Mouse (Mus musculus): Measurements from ENCODE around the gene Slc26a11. TPM values are rescaled to one million over a fixed set of nuclear protein-coding genes. Genes with fewer than 3 reads are reported as not detected.
A peak's percentile ranks its signal among the peaks of the same experiment; 100 is the strongest.

The Slc26a11 gene
- polyA plus RNA-seq, 1 experiment from 2014 or later, result 3.6 TPM

GRCm38 (mm10) chr11:119363534-119364145 is 8.3 kb downstream of the Slc26a11 start:
- Histone ChIP-seq H3K4me2 (replicated peaks; ENCODE audit: low read depth) (no peak overlapping the region), H3K27ac (replicated peaks) (no peak overlapping the region)

GRCm38 (mm10) chr11:119375425-119375824 is 20.1 kb downstream of the Slc26a11 start:
- Histone ChIP-seq H3K9ac (ENCODE audit: low read length) (no peak overlapping the region), H3K4me2 (replicated peaks; ENCODE audit: low read depth) (no peak overlapping the region), H3K36me3 (ENCODE audit: control insufficient read depth, insufficient read depth, low read length) (0 out of 2 replicates have a peak, but pooled peaks cover 2% of the 10 kb centered on the region), H3K4me1 (replicated peaks; ENCODE audit: control insufficient read depth, insufficient read depth) (no peaks in the 10 kb centered on the region), H3K4me3 (ENCODE audit: low read depth, low read length) (no peak overlapping the region), H3K9me3 (ENCODE audit: control insufficient read depth, low read length) (no peaks in the 10 kb centered on the region), H3K27ac (replicated peaks) (no peak overlapping the region), H3K27me3 (ENCODE audit: control insufficient read depth, insufficient read depth, low read length) (no peaks in the 10 kb centered on the region)
- DNase-seq (ENCODE audit: low spot score) (no peak), ATAC-seq (ENCODE audit: low FRiP score, low TSS enrichment) (peak; percentile 50)
- TF ChIP-seq CTCF (IDR thresholded peaks at IDR 0.05; ENCODE audit: low read depth) (no peak), EP300 (optimal IDR thresholded peaks at IDR 0.05) (no peak)
- 63% methylated on average over 6 of the region's 6 CpGs for WGBS

More at GRCm38 (mm10) chr11:119363534-119364145, 8.3 kb downstream of the Slc26a11 start:
- DNase-seq (ENCODE audit: low spot score), result peak; percentile 79
- no peak overlapping the region for H3K9ac ChIP-seq (ENCODE audit: low read length)
- H3K4me3 ChIP-seq (ENCODE audit: low read depth, low read length), result no peak overlapping the region
- H3K9me3 ChIP-seq (ENCODE audit: control insufficient read depth, low read length), result no peaks in the 10 kb centered on the region
- no peaks in the 10 kb centered on the region for H3K27me3 ChIP-seq (ENCODE audit: control insufficient read depth, insufficient read depth, low read length)
- H3K36me3 ChIP-seq (ENCODE audit: control insufficient read depth, insufficient read depth, low read length), result no peaks in the 10 kb centered on the region; the same call in 1 of the 2 replicates
- peak; percentile 86 for TF ChIP-seq CTCF (IDR thresholded peaks at IDR 0.05; ENCODE audit: low read depth)
- no peak for TF ChIP-seq EP300 (optimal IDR thresholded peaks at IDR 0.05)
- H3K4me1 ChIP-seq (replicated peaks; ENCODE audit: control insufficient read depth, insufficient read depth), result no peaks in the 10 kb centered on the region
- peak; percentile 83; the same call in 1 of the 2 replicates for ATAC-seq (ENCODE audit: low FRiP score, low TSS enrichment)
- WGBS, result 32% methylated on average over 11 of the region's 11 CpGs

GRCm38 (mm10) chr11:119377326-119377725 is 22.0 kb downstream of the Slc26a11 start:
- no peak overlapping the region for H3K4me3 ChIP-seq (ENCODE audit: low read depth, low read length)

GRCm38 (mm10) chr11:119378551-119378950 is 23.2 kb downstream of the Slc26a11 start:
- WGBS, result 91% methylated on average over 1 of the region's 1 CpGs
- no peak for DNase-seq (ENCODE audit: low spot score)
- H3K4me1 ChIP-seq (replicated peaks; ENCODE audit: control insufficient read depth, insufficient read depth), result no peaks in the 10 kb centered on the region
- TF ChIP-seq EP300 (optimal IDR thresholded peaks at IDR 0.05) (no peak), CTCF (IDR thresholded peaks at IDR 0.05; ENCODE audit: low read depth) (no peak)
- no peaks in the 10 kb centered on the region for H3K9me3 ChIP-seq (ENCODE audit: control insufficient read depth, low read length)
- no peak overlapping the region for H3K4me3 ChIP-seq (ENCODE audit: low read depth, low read length)
- no peak for ATAC-seq (ENCODE audit: low FRiP score, low TSS enrichment)
- 0 out of 2 replicates have a peak, but pooled peaks cover 2% of the 10 kb centered on the region for H3K36me3 ChIP-seq (ENCODE audit: control insufficient read depth, insufficient read depth, low read length)
- H3K27me3 ChIP-seq (ENCODE audit: control insufficient read depth, insufficient read depth, low read length), result no peaks in the 10 kb centered on the region
- H3K9ac ChIP-seq (ENCODE audit: low read length), result no peak overlapping the region
- H3K4me2 ChIP-seq (replicated peaks; ENCODE audit: low read depth), result no peak overlapping the region
- no peak overlapping the region for H3K27ac ChIP-seq (replicated peaks)

More at GRCm38 (mm10) chr11:119377326-119377725, 22.0 kb downstream of the Slc26a11 start:
- Histone ChIP-seq H3K9ac (ENCODE audit: low read length) (no peak overlapping the region), H3K36me3 (ENCODE audit: control insufficient read depth, insufficient read depth, low read length) (0 out of 2 replicates have a peak, but pooled peaks cover 2% of the 10 kb centered on the region), H3K4me1 (replicated peaks; ENCODE audit: control insufficient read depth, insufficient read depth) (no peaks in the 10 kb centered on the region), H3K4me2 (replicated peaks; ENCODE audit: low read depth) (no peak overlapping the region), H3K27ac (replicated peaks) (no peak overlapping the region), H3K27me3 (ENCODE audit: control insufficient read depth, insufficient read depth, low read length) (no peaks in the 10 kb centered on the region), H3K9me3 (ENCODE audit: control insufficient read depth, low read length) (no peaks in the 10 kb centered on the region)
- TF ChIP-seq EP300 (optimal IDR thresholded peaks at IDR 0.05) (no peak), CTCF (IDR thresholded peaks at IDR 0.05; ENCODE audit: low read depth) (no peak)
- WGBS, result 90% methylated on average over 11 of the region's 11 CpGs
- DNase-seq (ENCODE audit: low spot score), result no peak
- ATAC-seq (ENCODE audit: low FRiP score, low TSS enrichment), result no peak

- Histone ChIP-seq H3K4me1 (replicated peaks; ENCODE audit: control insufficient read depth, insufficient read depth) (no peaks in the 10 kb centered on the region), H3K27me3 (ENCODE audit: control insufficient read depth, insufficient read depth, low read length) (no peaks in the 10 kb centered on the region), H3K4me2 (replicated peaks; ENCODE audit: low read depth) (no peak overlapping the region), H3K9me3 (ENCODE audit: control insufficient read depth, low read length) (no peaks in the 10 kb centered on the region), H3K36me3 (ENCODE audit: control insufficient read depth, insufficient read depth, low read length) (0 out of 2 replicates have a peak, but pooled peaks cover 2% of the 10 kb centered on the region), H3K27ac (replicated peaks) (no peak overlapping the region), H3K4me3 (ENCODE audit: low read depth, low read length) (no peak overlapping the region), H3K9ac (ENCODE audit: low read length) (no peak overlapping the region)
- DNase-seq (ENCODE audit: low spot score) (no peak), ATAC-seq (ENCODE audit: low FRiP score, low TSS enrichment) (no peak)
- WGBS, result 74% methylated on average over 9 of the region's 9 CpGs
- no peak for TF ChIP-seq CTCF (IDR thresholded peaks at IDR 0.05; ENCODE audit: low read depth)
- no peak for TF ChIP-seq EP300 (optimal IDR thresholded peaks at IDR 0.05)
These were observed 26.4 kb downstream of the Slc26a11 start for GRCm38 (mm10) chr11:119381631-119382337.
